Mouse (Mus musculus) heart, adult 9 months (tissue): ENCODE results near the gene Cav2.

Experiments used
- DNase-seq, 2 experiments: peaks; one replicate each; pipeline ENCODE4 v3.0.0; 2022; ENCODE audit warnings: low spot score in 2 of 2

Gene Cav2

GRCm38 (mm10) chr6:17309260-17309659, 28.3 kb downstream of the Cav2 start:
- DNase-seq, result peak; percentile 35 to 40

DNA sequence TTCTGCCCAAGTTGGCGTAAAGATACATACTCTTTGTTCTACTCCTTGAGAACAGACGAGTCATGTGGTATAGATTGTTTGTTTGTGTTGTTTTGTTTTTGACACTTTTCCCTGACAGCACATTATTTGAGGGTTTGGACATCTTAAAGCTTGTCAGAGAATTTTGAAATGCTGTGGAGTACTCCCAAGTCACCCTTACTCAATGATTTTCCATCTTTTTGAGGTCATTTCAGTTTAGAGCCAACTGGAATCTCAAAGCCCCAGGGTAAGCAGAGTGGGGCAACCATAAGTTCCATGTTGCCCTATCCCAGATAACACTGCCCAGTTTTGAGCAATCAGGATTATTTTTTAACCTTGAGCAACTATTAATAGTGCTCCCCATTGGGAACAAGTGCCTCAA, 33.3 kb downstream of the Cav2 start:
- no peak for DNase-seq

DNA sequence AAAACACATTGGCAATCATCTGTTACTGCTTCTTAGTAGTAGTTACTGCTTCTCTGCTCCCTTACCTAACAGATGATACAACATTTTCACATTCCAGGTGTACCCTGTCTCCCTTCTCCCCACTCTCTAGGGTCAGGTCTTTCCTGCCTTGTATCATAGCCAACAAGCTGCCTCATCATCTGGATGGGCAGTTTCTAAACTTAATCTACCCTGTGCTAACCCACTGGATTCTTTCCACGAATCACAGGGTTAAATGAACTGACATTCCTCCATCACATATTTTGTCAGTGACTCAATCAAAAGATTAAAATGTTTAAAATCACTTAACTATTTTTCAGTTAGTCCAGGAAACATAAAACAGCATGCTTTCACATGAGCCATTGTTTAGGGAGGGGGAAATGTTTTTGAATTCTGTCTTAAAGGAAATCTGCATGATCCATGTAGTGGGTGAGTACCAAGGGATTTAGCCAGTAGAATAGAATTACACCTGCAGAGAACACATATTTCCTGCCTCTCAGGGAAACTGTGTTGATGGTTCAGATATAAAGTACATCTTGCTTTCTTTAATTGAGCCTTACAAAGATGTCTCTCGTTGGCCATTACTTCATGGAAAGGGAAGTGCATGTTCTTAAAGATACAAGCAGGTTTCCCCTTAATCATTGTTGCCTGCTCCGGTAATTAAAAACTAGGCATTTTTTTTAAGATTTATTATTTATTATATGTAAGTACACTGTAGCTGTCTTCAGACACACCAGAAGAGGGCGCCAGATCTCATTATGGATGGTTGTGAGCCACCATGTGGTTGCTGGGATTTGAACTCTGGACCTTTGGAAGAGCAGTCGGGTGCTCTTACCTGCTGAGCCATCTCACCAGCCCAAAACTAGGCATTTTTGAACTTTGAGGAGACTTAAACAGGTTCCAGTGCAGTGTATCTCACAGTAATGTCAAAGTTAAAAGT, 34.0 kb downstream of the Cav2 start:
- DNase-seq, result peak; percentile 30 to 77

DNA sequence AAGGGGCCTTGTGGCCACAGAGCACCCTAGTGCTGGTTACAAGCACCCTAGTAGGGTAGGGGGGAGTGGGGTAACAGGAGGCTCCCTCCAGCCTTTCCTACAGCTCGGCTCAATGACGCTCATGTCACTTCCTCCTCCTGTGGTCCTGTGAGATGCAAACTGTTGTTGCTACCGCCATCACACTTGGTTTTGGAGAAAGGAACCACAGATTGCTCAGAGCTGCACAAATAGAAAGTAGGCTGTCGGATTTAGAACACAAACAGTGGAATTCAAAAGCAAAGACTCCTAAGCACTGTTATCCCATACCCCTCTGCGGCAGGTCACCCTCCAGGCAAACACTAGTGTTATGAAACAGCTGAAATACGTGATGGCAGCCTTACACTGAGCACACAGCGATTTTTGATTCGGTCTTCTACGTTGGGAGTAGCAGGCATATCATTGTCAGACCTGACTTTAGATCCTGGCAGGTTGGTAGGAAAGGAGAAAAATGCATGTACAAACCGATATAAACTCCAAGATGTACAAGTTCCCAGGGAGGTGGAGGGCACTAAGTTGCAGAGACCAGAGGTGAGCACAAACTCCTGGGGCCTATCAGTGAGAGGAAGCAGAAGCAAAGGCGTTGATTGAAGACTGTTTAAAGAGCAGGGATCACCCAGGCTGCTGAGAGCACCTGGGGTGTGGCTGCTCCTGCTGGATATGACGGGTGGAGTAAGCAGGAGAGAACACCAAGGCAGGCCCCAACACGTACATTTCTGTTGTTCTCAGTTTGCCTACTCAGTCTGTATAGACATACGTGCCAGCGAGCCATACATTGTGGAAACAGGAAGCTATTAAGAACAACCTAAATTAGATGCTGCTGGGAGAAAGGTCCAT, 35.5 kb downstream of the Cav2 start:
- DNase-seq, result no peak

- DNase-seq, result no peak
These were observed 36.2 kb downstream of the Cav2 start for GRCm38 (mm10) chr6:17317167-17317524.

GRCm38 (mm10) chr6:17317944-17318343, 37.0 kb downstream of the Cav2 start:
- DNase-seq, result peak in 1 of 2 experiments; percentile 41

- DNase-seq, result no peak
These were observed 41.0 kb downstream of the Cav2 start for GRCm38 (mm10) chr6:17321976-17322375.

DNA sequence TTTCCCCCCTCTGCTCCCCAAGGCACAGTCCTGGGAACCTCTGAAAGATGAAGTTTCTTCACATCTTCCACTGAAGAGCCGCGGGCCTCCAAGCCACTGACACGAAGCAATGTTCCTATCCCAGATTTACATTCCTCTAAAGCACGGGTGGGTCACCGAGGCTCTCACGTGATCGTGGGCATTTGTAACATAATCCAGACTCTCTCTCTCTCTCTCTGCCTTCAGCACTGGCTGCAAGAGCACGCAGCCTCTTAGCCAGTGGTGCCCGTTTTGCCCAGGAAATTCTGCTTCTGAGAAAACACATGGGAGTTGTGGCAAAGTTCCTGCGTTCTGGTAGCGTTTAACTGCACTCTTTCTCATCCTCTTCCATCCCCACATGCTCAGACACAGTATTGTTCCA, 46.2 kb downstream of the Cav2 start:
- no peak for DNase-seq

DNA sequence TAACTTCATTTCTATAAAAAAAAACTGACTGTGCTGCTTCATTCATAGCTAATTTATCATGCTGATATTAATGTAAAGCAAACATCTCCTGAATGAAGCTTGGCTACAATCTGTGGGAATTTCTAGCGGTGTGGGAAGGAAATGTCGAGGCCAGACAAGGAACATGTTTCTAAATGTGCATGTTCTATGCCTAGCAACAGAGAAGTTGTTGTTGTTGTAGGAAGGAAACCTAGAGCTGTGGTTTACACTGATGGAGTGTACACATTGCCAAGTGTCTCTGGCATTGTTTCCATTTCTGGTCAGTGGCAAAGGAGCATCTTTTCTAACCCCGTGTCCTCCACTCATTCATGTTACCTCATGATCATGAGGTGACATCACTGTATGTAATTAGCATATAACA, 48.8 kb downstream of the Cav2 start:
- DNase-seq, result no peak

DNA sequence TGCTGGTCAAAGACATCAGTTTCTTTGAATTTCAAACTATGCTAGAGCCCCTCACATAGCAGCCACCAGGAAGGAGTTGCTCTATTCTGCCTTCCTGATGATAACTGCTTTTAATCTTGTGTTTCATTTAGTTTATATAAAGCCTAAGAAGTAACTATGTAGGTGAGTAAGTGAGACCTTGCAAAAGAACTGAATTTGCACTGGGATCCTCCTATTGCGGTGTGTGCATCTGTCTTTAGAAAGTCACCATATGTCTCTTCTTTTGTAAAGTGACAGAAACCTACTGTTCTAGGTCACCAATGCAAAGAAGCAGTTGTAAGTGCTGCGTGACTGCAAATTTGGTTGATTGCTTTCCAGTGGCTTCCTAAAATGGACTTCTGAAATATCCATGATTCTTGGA, 56.7 kb downstream of the Cav2 start:
- no peak for DNase-seq
